Mouse (Mus musculus) kidney, embryonic 16.5 days (tissue): ENCODE measurements around the gene Sptlc3. TPM values are rescaled to one million over a fixed set of nuclear protein-coding genes. Genes with fewer than 3 reads are reported as not detected.

ENCODE experiments used
- ATAC-seq: fragments of 200-750 bp; cut with Nextera tagmentation; 2 replicates; pipeline ENCODE4 v1.8.0; 2017; ENCODE audit warnings: moderate TSS enrichment; ENCODE audit not compliant: low FRiP score, low TSS enrichment
- H3K27ac ChIP-seq: fragments of 300-500 bp; sonication (generic); 2 replicates; pipeline ENCODE4 v1.5.1; 2014; ENCODE audit warnings: low read length
- H3K27me3 ChIP-seq: fragments of 300-500 bp; sonication (generic); 2 replicates; pipeline ENCODE4 v1.6.1; 2014; ENCODE audit warnings: low read length, control low read depth, mixed read lengths; ENCODE audit not compliant: insufficient read depth
- H3K36me3 ChIP-seq: fragments of 300-500 bp; sonication (generic); 2 replicates; pipeline ENCODE4 v1.6.1; 2014; ENCODE audit warnings: low read length, control low read depth, mixed read lengths; ENCODE audit not compliant: insufficient read depth
- H3K4me1 ChIP-seq: fragments of 300-500 bp; sonication (generic); 2 replicates; pipeline ENCODE4 v1.6.1; 2014; ENCODE audit warnings: low read length, control low read depth, mixed read lengths; ENCODE audit not compliant: insufficient read depth
- H3K4me2 ChIP-seq: fragments of 300-500 bp; sonication (generic); replicated peaks from 2 replicates; pipeline ENCODE4 v1.6.1; 2014; ENCODE audit warnings: low read depth, low read length
- H3K4me3 ChIP-seq: fragments of 300-500 bp; sonication (generic); 2 replicates; pipeline ENCODE4 v1.5.1; 2014; ENCODE audit warnings: mild to moderate bottlenecking, low read length
- H3K9ac ChIP-seq: fragments of 300-500 bp; sonication (generic); replicated peaks from 2 replicates; pipeline ENCODE4 v1.6.1; 2014; ENCODE audit warnings: low read length
- H3K9me3 ChIP-seq: fragments of 300-500 bp; sonication (generic); 2 replicates; pipeline ENCODE4 v1.6.1; 2016; ENCODE audit warnings: low read length, control low read depth
- WGBS: fragments of 180-500 bp; shearing (Covaris S2); extraction: QIAGEN DNeasy Blood & Tissue Kit; methylation state at CpG from one replicate; pipeline ENCODE4 v1.1.7; 2014; 5-methylcytosine and 5-hydroxymethylcytosine counted together
- polyA plus RNA-seq: library from polyadenylated mRNA; unstranded; fragments of >200 nt; fragmentation: Nextera tagmentation; extraction: Ambion mirVana; gene quantifications from 2 replicates; pipeline ENCODE4 v1.2.1, GENCODE M21; 2015

The Sptlc3 gene
- polyA plus RNA-seq, 1 experiment from 2014 or later, result 0.87 TPM

DNA sequence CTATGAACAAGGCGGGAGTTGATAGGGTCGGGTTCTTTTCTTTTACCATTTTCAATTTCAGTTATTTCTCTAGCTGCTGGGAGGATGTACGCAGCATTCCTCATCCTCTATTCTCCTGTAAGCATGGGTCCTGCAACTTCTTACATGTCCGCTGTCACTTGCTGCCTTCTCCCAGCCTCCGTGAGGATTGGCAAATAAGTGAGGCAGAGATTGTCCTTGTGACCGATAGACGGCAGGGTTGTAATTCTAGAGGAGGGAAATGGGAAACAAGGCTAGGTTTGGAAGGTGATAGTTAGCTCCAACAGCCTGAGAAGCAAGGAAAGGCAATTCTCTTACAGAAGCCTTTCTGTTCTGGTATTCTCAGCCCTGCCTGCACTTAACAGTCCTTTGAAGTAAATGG is 98.4 kb downstream of the Sptlc3 start:
- Histone ChIP-seq H3K4me1 (peaks cover 6% of the 10 kb centered on the region; the same call in 1 of the 2 replicates), H3K36me3 (no peaks in the 10 kb centered on the region), H3K4me3 (no peak overlapping the region), H3K27ac (no peak overlapping the region), H3K9me3 (no peaks in the 10 kb centered on the region), H3K27me3 (no peaks in the 10 kb centered on the region), H3K4me2 (no peak overlapping the region; the same call in 1 of the 2 replicates), H3K9ac (no peak overlapping the region)
- 46% methylated on average over 7 of the region's 7 CpGs for WGBS
- no peak for ATAC-seq

DNA sequence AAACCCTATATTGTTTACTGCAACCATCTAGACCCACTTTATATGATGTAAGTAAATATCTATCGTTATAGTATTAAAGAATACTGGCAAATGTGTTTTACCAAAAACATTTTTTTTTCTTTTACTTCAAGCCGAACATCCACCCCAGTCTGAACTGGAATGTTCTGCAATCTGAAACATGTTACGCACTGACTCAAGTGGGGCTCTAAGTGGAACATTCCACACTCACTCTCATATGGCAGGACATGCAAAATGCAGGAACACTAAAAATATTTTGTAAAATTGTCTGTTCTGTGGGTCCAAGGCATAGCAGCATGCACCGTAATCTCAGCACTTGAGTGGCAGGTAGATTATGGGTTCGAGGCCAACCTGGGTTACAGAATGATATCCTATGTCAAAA is 103.5 kb downstream of the Sptlc3 start:
- no peak for ATAC-seq
- 92% methylated on average over 5 of the region's 5 CpGs for WGBS
- no peak overlapping the region for H3K4me2 ChIP-seq
- H3K27ac ChIP-seq, result no peak overlapping the region
- peaks cover 6% of the 10 kb centered on the region for H3K4me1 ChIP-seq
- H3K27me3 ChIP-seq, result no peaks in the 10 kb centered on the region
- no peaks in the 10 kb centered on the region for H3K36me3 ChIP-seq
- H3K4me3 ChIP-seq, result no peak overlapping the region
- no peak overlapping the region for H3K9ac ChIP-seq
- H3K9me3 ChIP-seq, result no peaks in the 10 kb centered on the region

DNA sequence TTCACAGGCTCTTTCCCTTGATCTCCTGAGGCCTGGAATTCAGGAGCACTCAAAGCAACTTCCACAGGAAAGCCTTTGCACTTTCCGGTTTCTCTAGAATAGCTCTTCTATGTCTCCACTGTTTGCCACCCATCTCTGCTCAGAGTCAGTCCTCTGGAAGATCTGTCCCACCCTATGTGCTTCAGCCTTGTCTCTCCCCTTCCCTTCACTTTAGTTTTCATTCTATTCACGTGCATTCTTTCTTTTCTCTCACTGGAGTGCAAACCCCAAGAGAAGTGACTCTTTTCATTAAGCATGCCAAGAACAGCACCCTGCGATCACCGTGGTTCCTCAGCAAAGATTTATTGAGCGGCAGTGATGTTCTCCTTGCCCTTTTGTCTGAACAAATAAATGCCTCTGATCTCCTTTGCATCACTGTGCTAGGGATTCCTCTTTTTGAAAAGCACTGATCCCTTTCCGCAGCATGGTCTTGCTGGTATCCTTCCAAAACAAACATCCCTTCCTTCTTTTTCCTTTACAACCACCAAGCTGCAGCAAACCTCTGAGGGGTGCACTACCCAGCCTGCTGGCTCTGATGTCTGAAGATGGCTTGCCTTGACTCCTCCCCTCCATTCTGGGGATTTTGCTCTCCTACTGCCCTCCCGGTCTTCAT is 108.0 kb downstream of the Sptlc3 start:
- no peaks in the 10 kb centered on the region for H3K36me3 ChIP-seq
- 7% methylated on average over 7 of the region's 7 CpGs for WGBS
- 0 out of 2 replicates have a peak overlapping the region, but pooled peaks have one; percentile 14 for H3K4me2 ChIP-seq
- no peak overlapping the region for H3K4me3 ChIP-seq
- no peaks in the 10 kb centered on the region for H3K9me3 ChIP-seq
- peak; percentile 77; the same call in 1 of the 2 replicates for ATAC-seq
- 0 out of 2 replicates have a peak overlapping the region, but pooled peaks have one; percentile 4 for H3K9ac ChIP-seq
- no peaks in the 10 kb centered on the region for H3K27me3 ChIP-seq
- H3K4me1 ChIP-seq, result peaks cover 6% of the 10 kb centered on the region
- peak overlapping the region; percentile 63; the same call in 1 of the 2 replicates for H3K27ac ChIP-seq

DNA sequence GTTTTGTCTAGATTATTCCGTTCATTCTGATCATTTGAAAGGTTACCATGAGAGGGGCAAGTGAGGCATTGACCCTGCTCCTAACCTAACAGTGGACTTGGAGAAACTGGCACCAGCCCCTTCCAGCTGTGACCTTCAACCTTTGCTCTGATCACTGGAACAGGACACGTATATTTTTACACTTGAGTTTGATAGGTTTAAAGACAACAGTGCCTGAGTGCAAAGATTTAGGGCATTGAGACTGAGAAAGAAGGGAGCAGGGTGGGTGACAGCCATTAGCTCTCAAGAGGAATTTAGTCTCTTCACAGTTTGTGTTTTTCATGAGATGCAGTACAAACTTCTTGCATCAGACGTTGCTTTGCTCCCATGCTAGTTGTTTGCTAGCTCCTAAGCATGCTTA is 114.5 kb downstream of the Sptlc3 start:
- ATAC-seq, result no peak
- no peak overlapping the region for H3K4me2 ChIP-seq

DNA sequence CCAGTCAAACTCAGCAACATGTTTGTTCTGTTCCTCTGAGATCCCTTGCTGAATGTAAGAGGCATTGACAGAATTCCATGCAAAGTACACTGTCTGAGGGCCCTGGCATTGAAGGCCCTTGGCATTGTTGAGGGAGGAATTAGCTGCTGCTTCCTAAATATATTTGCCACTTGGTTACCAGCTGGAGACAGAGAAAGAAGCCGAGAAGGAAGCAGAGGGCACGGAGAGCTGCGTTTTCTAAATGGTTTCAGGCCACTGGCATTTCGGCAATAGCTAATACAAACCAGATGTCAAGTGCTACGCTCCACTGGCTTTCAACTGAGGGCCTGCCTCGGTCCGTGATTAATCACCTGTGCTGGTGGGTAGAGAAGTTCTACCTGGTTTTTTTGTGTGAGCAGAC is 115.1 kb downstream of the Sptlc3 start:
- H3K9me3 ChIP-seq, result no peaks in the 10 kb centered on the region
- peak; percentile 87 for ATAC-seq
- no peak overlapping the region for H3K9ac ChIP-seq
- no peaks in the 10 kb centered on the region for H3K36me3 ChIP-seq
- peak overlapping the region; percentile 24 for H3K4me2 ChIP-seq
- 0 out of 2 replicates have a peak overlapping the region, but pooled peaks have one; percentile 6 for H3K4me3 ChIP-seq
- peaks cover 37% of the 10 kb centered on the region for H3K4me1 ChIP-seq
- peak overlapping the region; percentile 55 for H3K27ac ChIP-seq
- no peaks in the 10 kb centered on the region; the same call in 1 of the 2 replicates for H3K27me3 ChIP-seq
- 6% methylated on average over 7 of the region's 7 CpGs for WGBS

More for the DNA sequence above, 114.5 kb downstream of the Sptlc3 start:
- Histone ChIP-seq H3K9me3 (no peaks in the 10 kb centered on the region), H3K27ac (peak overlapping the region; percentile 55), H3K4me1 (peaks cover 31% of the 10 kb centered on the region), H3K36me3 (no peaks in the 10 kb centered on the region), H3K27me3 (no peaks in the 10 kb centered on the region; the same call in 1 of the 2 replicates), H3K4me3 (no peak overlapping the region), H3K9ac (no peak overlapping the region)
- 17% methylated on average over 3 of the region's 3 CpGs for WGBS

DNA sequence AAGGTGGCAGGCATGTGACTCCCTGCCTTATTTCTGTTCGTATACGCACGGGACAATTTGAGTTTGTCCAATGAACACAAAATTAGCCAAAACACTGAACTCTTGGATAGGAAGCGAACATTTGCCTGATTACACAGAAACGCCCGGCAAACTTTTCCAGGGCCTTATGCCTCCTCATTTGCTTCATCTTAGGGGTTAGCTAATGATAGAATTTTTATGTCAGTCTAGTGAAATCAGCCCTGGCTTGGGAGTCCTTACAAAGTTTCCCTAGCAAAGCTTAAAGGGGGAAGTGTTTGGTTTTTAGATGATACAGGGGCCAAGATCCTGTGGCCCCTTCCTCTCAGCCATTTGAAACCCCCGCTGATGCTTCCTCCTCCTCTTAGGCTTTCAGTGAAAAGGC is 115.5 kb downstream of the Sptlc3 start:
- Histone ChIP-seq H3K4me2 (peak overlapping the region; percentile 24), H3K4me3 (0 out of 2 replicates have a peak overlapping the region, but pooled peaks have one; percentile 6), H3K36me3 (no peaks in the 10 kb centered on the region), H3K27ac (peak overlapping the region; percentile 45), H3K9me3 (no peaks in the 10 kb centered on the region), H3K9ac (no peak overlapping the region), H3K27me3 (no peaks in the 10 kb centered on the region; the same call in 1 of the 2 replicates), H3K4me1 (peaks cover 37% of the 10 kb centered on the region)
- no peak for ATAC-seq
- 22% methylated on average over 7 of the region's 7 CpGs for WGBS

DNA sequence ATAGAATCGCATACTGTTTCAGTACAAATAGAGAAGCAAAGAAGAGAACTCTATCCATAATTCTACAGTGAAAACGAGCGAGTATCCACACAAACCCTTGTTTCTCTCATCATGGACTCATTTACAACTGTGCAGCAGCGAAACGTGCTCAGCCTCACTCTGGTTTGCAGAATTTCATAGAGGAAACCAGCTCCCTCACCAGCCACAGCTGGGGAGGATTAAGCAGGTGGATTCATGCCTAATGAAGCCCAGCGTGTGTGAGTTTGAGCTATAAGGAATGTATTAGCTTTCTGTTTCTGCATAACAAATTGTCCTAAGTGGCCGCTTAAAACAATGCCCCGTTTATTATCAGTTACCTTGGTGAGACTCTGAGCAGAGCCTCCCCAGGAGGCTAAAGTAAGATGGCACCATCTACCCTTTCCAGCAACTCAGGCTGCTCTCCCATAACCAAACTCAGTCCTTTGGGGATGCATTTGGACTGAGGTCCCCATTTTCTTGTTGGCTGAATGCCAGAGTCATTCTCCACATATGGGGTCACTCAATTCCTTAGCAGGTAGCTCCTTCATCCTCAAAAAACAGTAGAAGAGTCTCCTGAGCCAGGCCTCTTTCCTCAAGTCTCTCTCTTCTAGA is 116.1 kb downstream of the Sptlc3 start:
- H3K4me2 ChIP-seq, result peak overlapping the region; percentile 24; the same call in 1 of the 2 replicates
- no peak overlapping the region for H3K9ac ChIP-seq
- no peaks in the 10 kb centered on the region for H3K9me3 ChIP-seq
- H3K4me1 ChIP-seq, result peaks cover 37% of the 10 kb centered on the region
- H3K27ac ChIP-seq, result peak overlapping the region; percentile 45
- no peaks in the 10 kb centered on the region for H3K36me3 ChIP-seq
- WGBS, result 26% methylated on average over 8 of the region's 8 CpGs
- peaks cover 3% of the 10 kb centered on the region; the same call in 1 of the 2 replicates for H3K27me3 ChIP-seq
- ATAC-seq, result peak; percentile 47; the same call in 1 of the 2 replicates
- H3K4me3 ChIP-seq, result no peak overlapping the region

DNA sequence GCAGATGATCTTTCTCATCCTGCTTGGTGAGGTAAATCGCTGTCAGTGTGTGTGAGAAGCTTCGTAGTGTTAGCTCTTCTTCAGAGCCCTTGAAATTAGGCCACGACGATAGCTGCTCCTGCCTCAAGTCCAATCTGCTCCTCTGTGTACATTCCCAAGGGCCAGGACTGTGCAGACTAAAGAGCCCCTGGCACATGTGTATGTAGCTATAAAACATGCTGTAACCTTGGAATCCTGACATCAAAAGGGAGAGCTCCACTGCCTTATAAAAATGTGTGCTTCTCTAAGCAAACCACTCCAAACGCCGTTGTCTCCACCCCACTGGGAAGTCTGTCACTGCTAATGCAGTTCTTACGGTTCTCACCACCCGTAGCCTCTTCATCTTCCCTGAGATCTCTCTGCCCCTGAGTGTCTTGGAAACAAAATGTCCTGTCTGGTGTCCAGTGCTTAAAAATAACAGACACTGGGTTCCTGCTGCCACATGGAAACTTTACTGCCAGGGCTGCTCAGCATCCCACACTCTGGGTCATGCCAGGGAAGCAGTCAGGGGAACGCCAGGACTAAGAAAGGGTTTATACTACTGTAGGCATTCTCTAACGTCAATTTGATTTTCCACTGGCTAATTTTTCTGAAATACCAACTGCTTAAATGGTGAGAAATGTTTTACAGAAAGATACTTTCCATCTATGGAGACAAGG is 118.8 kb downstream of the Sptlc3 start:
- Histone ChIP-seq H3K4me3 (no peak overlapping the region), H3K4me2 (no peak overlapping the region), H3K36me3 (no peaks in the 10 kb centered on the region), H3K27me3 (peaks cover 3% of the 10 kb centered on the region; the same call in 1 of the 2 replicates), H3K4me1 (peaks cover 37% of the 10 kb centered on the region), H3K9me3 (no peaks in the 10 kb centered on the region), H3K9ac (no peak overlapping the region), H3K27ac (no peak overlapping the region)
- WGBS, result 28% methylated on average over 10 of the region's 10 CpGs
- 0 out of 2 replicates have a peak, but pooled peaks have one; percentile 57 for ATAC-seq

DNA sequence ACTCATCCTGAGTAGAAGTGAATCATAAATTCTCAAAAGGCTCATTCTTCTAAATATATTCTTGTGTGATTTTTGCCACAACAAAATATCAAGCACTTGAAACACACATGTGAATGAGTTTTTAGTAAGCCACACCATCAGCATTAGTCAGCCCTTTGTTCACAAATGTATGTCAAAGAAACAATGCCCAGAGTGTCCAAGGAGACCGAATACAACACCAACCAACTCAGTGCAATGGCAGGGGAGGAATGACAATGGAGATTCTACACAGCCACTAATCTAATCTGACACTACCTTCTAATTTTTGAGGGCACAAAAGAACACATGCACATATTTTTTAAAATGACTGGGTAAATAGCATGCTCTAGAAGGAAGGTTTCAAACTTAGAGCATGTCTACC is 132.8 kb downstream of the Sptlc3 start:
- Histone ChIP-seq H3K27me3 (no peaks in the 10 kb centered on the region), H3K36me3 (no peaks in the 10 kb centered on the region), H3K4me2 (no peak overlapping the region), H3K9ac (no peak overlapping the region), H3K4me3 (no peak overlapping the region), H3K27ac (no peak overlapping the region), H3K4me1 (0 out of 2 replicates have a peak, but pooled peaks cover 6% of the 10 kb centered on the region), H3K9me3 (no peaks in the 10 kb centered on the region)
- ATAC-seq, result no peak
- WGBS, result 87% methylated on average over 1 of the region's 1 CpGs
